Mouse (Mus musculus): ENCODE data around the gene Sfmbt1. TPM values are rescaled to one million over a fixed set of nuclear protein-coding genes. Genes with fewer than 3 reads are reported as not detected.
"Not testable (repeated sequence)": the region's sequence is repeated elsewhere in the genome, so short reads cannot be mapped to it uniquely, and the experiment has no call there.

Gene Sfmbt1
- polyA plus RNA-seq, 1 experiment from 2014 or later, result 12.3 TPM

DNA sequence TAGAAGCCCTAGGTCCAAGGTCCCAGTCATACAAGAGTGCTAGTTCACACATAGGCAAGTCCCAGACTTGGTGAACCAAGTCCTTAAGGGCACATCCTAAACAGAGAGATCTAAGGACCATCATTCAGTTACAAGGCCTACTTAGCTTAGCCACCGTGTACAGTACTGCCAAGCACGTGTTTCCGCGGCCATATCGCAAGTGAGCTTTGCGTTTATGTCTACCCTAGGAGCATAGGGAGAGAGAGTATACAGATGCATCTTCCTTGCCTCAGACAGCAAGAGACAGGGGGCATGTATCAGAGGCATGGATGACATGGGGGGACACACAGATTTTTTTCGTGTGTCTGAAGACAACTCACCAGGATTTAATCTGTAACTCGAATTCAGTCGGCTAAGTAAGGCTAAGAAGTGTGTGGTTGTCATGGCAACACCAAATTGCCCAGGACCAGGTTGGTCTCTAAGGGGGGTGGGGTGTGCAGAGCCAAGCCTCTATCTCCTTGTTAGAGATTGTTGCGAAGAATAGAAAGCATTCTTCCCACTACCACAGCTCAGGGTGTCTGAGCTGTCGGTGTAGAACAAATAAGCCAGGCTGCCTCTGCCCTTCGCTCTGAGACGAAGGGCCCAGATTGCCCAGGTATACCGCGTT lies 17.1 kb upstream of the Sfmbt1 start:
- no peaks in the 10 kb centered on the region for H3K9me3 ChIP-seq
- H3K36me3 ChIP-seq, result no peaks in the 10 kb centered on the region
- no peak overlapping the region for H3K27ac ChIP-seq
- no peaks in the 10 kb centered on the region for H3K27me3 ChIP-seq (replicated peaks)
- no peak overlapping the region for H3K4me2 ChIP-seq (replicated peaks)
- ATAC-seq, result no peak
- H3K9ac ChIP-seq, result no peak overlapping the region
- H3K4me3 ChIP-seq (replicated peaks), result no peak overlapping the region
- WGBS, result 72% methylated on average over 15 of the region's 15 CpGs
- no peaks in the 10 kb centered on the region for H3K4me1 ChIP-seq (replicated peaks)

DNA sequence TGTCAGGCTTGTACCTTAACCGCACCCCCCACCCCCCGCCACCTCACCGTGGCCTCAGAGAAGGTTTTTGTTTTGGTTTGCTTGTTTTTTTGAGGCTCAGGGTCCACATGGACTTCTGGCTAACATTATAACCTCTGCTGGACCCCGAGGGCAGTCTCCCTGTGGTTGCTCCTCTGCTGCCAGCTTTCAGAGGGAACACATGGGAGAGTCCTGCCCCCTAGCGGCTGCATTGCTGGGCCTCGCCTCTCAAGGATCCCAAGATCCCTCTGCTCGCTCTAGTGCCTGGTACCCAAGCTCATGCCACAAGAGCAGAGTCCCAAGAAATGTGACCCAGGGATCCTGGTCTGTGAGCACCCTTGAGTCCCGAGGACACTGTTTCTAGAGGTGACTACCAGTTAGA lies 15.0 kb upstream of the Sfmbt1 start:
- ATAC-seq, result no peak
- WGBS, result 36% methylated on average over 8 of the region's 8 CpGs

GRCm38 (mm10) chr14:30702512-30702911 lies 12.1 kb upstream of the Sfmbt1 start:
- 58% methylated on average over 5 of the region's 5 CpGs for WGBS
- Histone ChIP-seq H3K4me3 (replicated peaks) (no peak overlapping the region), H3K36me3 (no peaks in the 10 kb centered on the region), H3K27ac (no peak overlapping the region), H3K27me3 (replicated peaks) (no peaks in the 10 kb centered on the region), H3K4me2 (replicated peaks) (no peak overlapping the region), H3K9ac (no peak overlapping the region), H3K9me3 (no peaks in the 10 kb centered on the region), H3K4me1 (replicated peaks) (peaks cover 2% of the 10 kb centered on the region; the same call in 1 of the 2 replicates)
- ATAC-seq, result no peak

More for the DNA sequence above, 15.0 kb upstream of the Sfmbt1 start:
- Histone ChIP-seq H3K36me3 (no peaks in the 10 kb centered on the region), H3K4me3 (replicated peaks) (no peak overlapping the region), H3K27me3 (replicated peaks) (no peaks in the 10 kb centered on the region), H3K4me2 (replicated peaks) (no peak overlapping the region), H3K4me1 (replicated peaks) (peaks cover 2% of the 10 kb centered on the region; the same call in 1 of the 2 replicates), H3K27ac (no peak overlapping the region), H3K9me3 (no peaks in the 10 kb centered on the region), H3K9ac (no peak overlapping the region)

DNA sequence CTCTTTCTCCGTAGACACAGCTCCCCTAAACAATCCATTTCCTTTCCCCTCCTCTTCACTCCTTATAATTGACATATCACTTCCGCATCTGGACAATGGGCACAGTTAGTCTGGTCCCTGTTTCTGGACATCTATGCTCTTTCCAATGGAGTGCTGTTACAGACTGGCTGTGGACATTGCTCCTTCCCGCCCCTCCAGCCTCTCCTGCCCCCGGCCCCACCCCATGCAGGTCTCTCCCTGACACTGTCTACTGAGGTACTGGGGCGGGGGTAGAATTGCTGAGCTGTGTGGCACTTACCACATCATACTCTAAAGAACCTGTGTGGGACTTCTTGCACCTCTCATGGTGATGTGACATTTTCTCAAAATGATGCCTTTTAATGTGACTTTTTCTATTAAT lies 11.6 kb upstream of the Sfmbt1 start:
- 66% methylated on average over 5 of the region's 5 CpGs for WGBS
- Histone ChIP-seq H3K36me3 (no peaks in the 10 kb centered on the region), H3K9me3 (no peaks in the 10 kb centered on the region), H3K27ac (no peak overlapping the region), H3K4me1 (replicated peaks) (peaks cover 2% of the 10 kb centered on the region; the same call in 1 of the 2 replicates), H3K4me2 (replicated peaks) (no peak overlapping the region), H3K4me3 (replicated peaks) (no peak overlapping the region), H3K27me3 (replicated peaks) (no peaks in the 10 kb centered on the region), H3K9ac (no peak overlapping the region)
- peak; percentile 81 for ATAC-seq

GRCm38 (mm10) chr14:30704098-30704855 lies 10.4 kb upstream of the Sfmbt1 start:
- Histone ChIP-seq H3K4me3 (replicated peaks) (no peak overlapping the region), H3K9ac (no peak overlapping the region), H3K4me1 (replicated peaks) (peaks cover 2% of the 10 kb centered on the region; the same call in 1 of the 2 replicates), H3K9me3 (no peaks in the 10 kb centered on the region), H3K36me3 (no peaks in the 10 kb centered on the region), H3K27ac (no peak overlapping the region), H3K4me2 (replicated peaks) (no peak overlapping the region), H3K27me3 (replicated peaks) (no peaks in the 10 kb centered on the region)
- ATAC-seq, result peak; percentile 73
- 56% methylated on average over 8 of the region's 8 CpGs for WGBS

DNA sequence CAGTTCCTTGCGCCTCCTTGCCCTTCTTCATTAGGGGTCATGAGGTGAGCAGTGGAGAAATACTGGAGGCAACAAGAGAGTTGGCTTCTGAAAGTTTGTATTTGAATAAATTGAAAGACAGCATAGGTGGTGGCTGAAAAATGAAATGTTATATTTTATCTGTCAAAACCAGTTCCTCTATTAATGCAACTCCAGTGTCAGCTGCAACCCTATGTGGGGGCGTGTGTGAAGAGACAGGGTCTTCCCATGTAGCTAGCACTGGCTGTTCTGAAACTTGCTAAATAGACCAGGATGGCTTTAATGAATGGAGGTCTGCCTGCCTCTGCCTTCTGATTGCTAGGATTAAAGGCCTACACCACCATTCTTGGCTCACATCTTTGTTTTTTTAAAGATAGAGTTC lies 2.8 kb upstream of the Sfmbt1 start:
- peaks cover 7% of the 10 kb centered on the region; the same call in 1 of the 2 replicates for H3K4me1 ChIP-seq (replicated peaks)
- peaks cover 9% of the 10 kb centered on the region; the same call in 1 of the 2 replicates for H3K27me3 ChIP-seq (replicated peaks)
- ATAC-seq, result no peak
- no peaks in the 10 kb centered on the region for H3K36me3 ChIP-seq
- H3K9ac ChIP-seq, result no peak overlapping the region
- H3K4me2 ChIP-seq (replicated peaks), result no peak overlapping the region
- WGBS, result 90% methylated on average over 2 of the region's 2 CpGs
- H3K27ac ChIP-seq, result no peak overlapping the region
- no peaks in the 10 kb centered on the region for H3K9me3 ChIP-seq
- H3K4me3 ChIP-seq (replicated peaks), result no peak overlapping the region

- Histone ChIP-seq H3K9me3 (no peaks in the 10 kb centered on the region), H3K4me2 (replicated peaks) (no peak overlapping the region), H3K4me3 (replicated peaks) (no peak overlapping the region), H3K36me3 (no peaks in the 10 kb centered on the region), H3K27ac (no peak overlapping the region), H3K4me1 (replicated peaks) (peaks cover 9% of the 10 kb centered on the region; the same call in 1 of the 2 replicates), H3K27me3 (replicated peaks) (peaks cover 9% of the 10 kb centered on the region; the same call in 1 of the 2 replicates), H3K9ac (no peak overlapping the region)
- WGBS, result 76% methylated on average over 1 of the region's 1 CpGs
- ATAC-seq, result no peak
Observed at GRCm38 (mm10) chr14:30713769-30714168, 880 bp upstream of the Sfmbt1 start.

GRCm38 (mm10) chr14:30715618-30716050 lies 985 bp downstream of the Sfmbt1 start:
- H3K4me2 ChIP-seq (replicated peaks), result peak overlapping the region; percentile 91
- H3K27me3 ChIP-seq (replicated peaks), result peaks cover 9% of the 10 kb centered on the region; the same call in 1 of the 2 replicates
- H3K36me3 ChIP-seq, result no peaks in the 10 kb centered on the region
- ATAC-seq, result peak; percentile 85
- H3K4me1 ChIP-seq (replicated peaks), result peaks cover 9% of the 10 kb centered on the region; the same call in 1 of the 2 replicates
- H3K4me3 ChIP-seq (replicated peaks), result peak overlapping the region; percentile 95
- peak overlapping the region; percentile 85 for H3K9ac ChIP-seq
- H3K27ac ChIP-seq, result peak overlapping the region; percentile 83
- H3K9me3 ChIP-seq, result no peaks in the 10 kb centered on the region
- under 1% methylated on average over 66 of the region's 68 CpGs for WGBS

GRCm38 (mm10) chr14:30716051-30716952 lies 1.7 kb downstream of the Sfmbt1 start:
- Histone ChIP-seq H3K4me3 (replicated peaks) (peak overlapping the region; percentile 95), H3K27me3 (replicated peaks) (peaks cover 9% of the 10 kb centered on the region; the same call in 1 of the 2 replicates), H3K9ac (peak overlapping the region; percentile 85), H3K36me3 (no peaks in the 10 kb centered on the region), H3K27ac (peak overlapping the region; percentile 83), H3K4me2 (replicated peaks) (peak overlapping the region; percentile 91), H3K4me1 (replicated peaks) (peaks cover 9% of the 10 kb centered on the region; the same call in 1 of the 2 replicates), H3K9me3 (no peaks in the 10 kb centered on the region)
- peak; percentile 70 for ATAC-seq
- under 1% methylated on average over 88 of the region's 106 CpGs for WGBS

DNA sequence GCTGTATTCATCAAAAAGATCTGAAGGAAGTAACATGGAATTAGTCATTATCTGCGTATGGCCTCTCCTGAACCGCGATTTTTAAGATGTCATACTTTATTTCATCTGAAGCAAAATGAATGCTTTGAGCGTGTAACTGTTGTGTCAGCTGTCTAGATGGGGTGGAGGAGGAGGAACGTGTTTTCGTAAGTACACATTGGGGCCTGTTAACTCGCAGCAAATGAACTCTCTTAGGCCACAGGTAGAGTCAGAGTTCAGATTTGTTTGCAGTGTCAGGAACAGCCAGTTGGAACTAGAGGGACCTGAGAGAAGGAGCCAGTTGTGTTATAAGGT lies 2.3 kb downstream of the Sfmbt1 start:
- peak overlapping the region; percentile 85 for H3K9ac ChIP-seq
- H3K27ac ChIP-seq, result no peak overlapping the region

DNA sequence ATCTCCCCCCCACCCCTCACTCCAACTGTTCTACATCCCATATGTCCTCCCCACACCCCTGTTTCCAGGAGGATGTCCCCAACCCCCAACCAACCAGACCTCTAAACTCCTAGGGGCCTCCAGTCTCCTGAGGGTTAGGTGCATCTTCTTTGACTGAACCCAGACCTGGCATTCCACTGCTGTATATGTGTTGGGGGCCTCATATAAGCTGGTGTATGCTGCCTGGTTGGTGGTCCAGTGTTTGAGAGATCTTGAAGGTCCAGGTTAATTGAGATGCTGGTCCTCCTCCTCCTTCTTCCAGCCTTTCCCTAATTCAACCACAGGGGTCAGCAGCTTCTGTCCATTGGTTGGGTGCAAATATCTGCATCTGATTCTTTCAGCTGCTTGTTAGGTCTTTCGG lies 4.0 kb downstream of the Sfmbt1 start:
- not testable (repeated sequence) for H3K4me1 ChIP-seq (replicated peaks); H3K9me3 ChIP-seq; H3K27ac ChIP-seq; ATAC-seq; H3K36me3 ChIP-seq; H3K4me3 ChIP-seq (replicated peaks); H3K27me3 ChIP-seq (replicated peaks); H3K4me2 ChIP-seq (replicated peaks); H3K9ac ChIP-seq
- WGBS, result 100% methylated on average over 1 of the region's 1 CpGs

More for the DNA sequence above, 2.3 kb downstream of the Sfmbt1 start:
- H3K9me3 ChIP-seq, result no peaks in the 10 kb centered on the region
- H3K36me3 ChIP-seq, result no peaks in the 10 kb centered on the region
- peaks cover 9% of the 10 kb centered on the region; the same call in 1 of the 2 replicates for H3K27me3 ChIP-seq (replicated peaks)
- peaks cover 9% of the 10 kb centered on the region; the same call in 1 of the 2 replicates for H3K4me1 ChIP-seq (replicated peaks)
- peak overlapping the region; percentile 95 for H3K4me3 ChIP-seq (replicated peaks)
- ATAC-seq, result no peak
- H3K4me2 ChIP-seq (replicated peaks), result peak overlapping the region; percentile 91
- 12% methylated on average over 7 of the region's 7 CpGs for WGBS

- no peak overlapping the region for H3K4me2 ChIP-seq (replicated peaks)
- no peak overlapping the region for H3K9ac ChIP-seq
Observed at GRCm38 (mm10) chr14:30719514-30719913, 4.9 kb downstream of the Sfmbt1 start.

More at GRCm38 (mm10) chr14:30719514-30719913, 4.9 kb downstream of the Sfmbt1 start:
- Histone ChIP-seq H3K4me1 (replicated peaks) (peaks cover 9% of the 10 kb centered on the region; the same call in 1 of the 2 replicates), H3K36me3 (no peaks in the 10 kb centered on the region), H3K4me3 (replicated peaks) (no peak overlapping the region), H3K27me3 (replicated peaks) (peaks cover 8% of the 10 kb centered on the region; the same call in 1 of the 2 replicates), H3K9me3 (no peaks in the 10 kb centered on the region), H3K27ac (no peak overlapping the region)
- no peak for ATAC-seq
- 67% methylated on average over 1 of the region's 1 CpGs for WGBS
